Comparison of ENCODE assay signal across 27 mouse cellular contexts in genomic region chr3:10523359-10523758, GRCm38 (mm10).
"Had no signal": no experiment of that assay in that cellular context is flagged by ENCODE, and none has a peak within 500 bp of the region (broad histone marks: within the 10 kb centered on the region; RNA-seq: fewer than 3 reads in every experiment).

No protein-coding gene starts in this region.

- H3K27me3 ChIP-seq: heart, embryonic 13.5 days; heart, embryonic 15.5 days; hindbrain, embryonic 13.5 days; hindbrain, embryonic 15.5 days; kidney, embryonic 15.5 days; limb, embryonic 13.5 days; limb, embryonic 15.5 days; liver, embryonic 12.5 days had no signal

- H3K9ac ChIP-seq: heart, embryonic 13.5 days; heart, embryonic 15.5 days; hindbrain, embryonic 13.5 days; hindbrain, embryonic 15.5 days; kidney, embryonic 15.5 days; limb, embryonic 13.5 days; limb, embryonic 15.5 days; liver, embryonic 12.5 days; liver, embryonic 14.5 days had no signal

- H3K9me3 ChIP-seq: heart, embryonic 13.5 days; heart, embryonic 15.5 days; hindbrain, embryonic 13.5 days; hindbrain, embryonic 15.5 days; kidney, embryonic 15.5 days; limb, embryonic 13.5 days; limb, embryonic 15.5 days; liver, embryonic 12.5 days had no signal

- H3K27ac ChIP-seq: heart, adult 2 months; heart, embryonic 13.5 days; heart, embryonic 15.5 days; hindbrain, embryonic 13.5 days; hindbrain, embryonic 15.5 days; hindbrain, postnatal 0 days; kidney, embryonic 15.5 days; kidney, postnatal 0 days; limb, embryonic 13.5 days; limb, embryonic 15.5 days; liver, embryonic 12.5 days; liver, embryonic 14.5 days had no signal

- H3K4me2 ChIP-seq: heart, embryonic 11.5 days; heart, embryonic 13.5 days; heart, embryonic 15.5 days; hindbrain, embryonic 13.5 days; hindbrain, embryonic 15.5 days; kidney, embryonic 15.5 days; limb, embryonic 13.5 days; limb, embryonic 15.5 days; liver, embryonic 12.5 days had no signal

- DNase-seq: gastrocnemius, postnatal 14 days; gastrocnemius, postnatal 36 days; heart, adult 11 months; heart, adult 2 months; heart, postnatal 14 days; heart, postnatal 36 days; kidney, adult 11 months; kidney, adult 2 months; kidney, adult 9 months; kidney, postnatal 14 days; kidney, postnatal 36 days; layer of hippocampus, adult 9-11 months; layer of hippocampus, postnatal 36 days; left cerebral cortex, postnatal 4 days had no signal

- H3K36me3 ChIP-seq: heart, embryonic 13.5 days; heart, embryonic 15.5 days; hindbrain, embryonic 13.5 days; hindbrain, embryonic 15.5 days; kidney, embryonic 15.5 days; limb, embryonic 13.5 days; limb, embryonic 15.5 days; liver, embryonic 12.5 days had no signal

- ATAC-seq: hindbrain, postnatal 0 days; intestine, embryonic 16.5 days; liver, embryonic 12.5 days had no signal

- H3K4me3 ChIP-seq: heart, adult 2 months; heart, embryonic 13.5 days; heart, embryonic 15.5 days; hindbrain, embryonic 13.5 days; hindbrain, embryonic 15.5 days; kidney, embryonic 15.5 days; limb, embryonic 13.5 days; limb, embryonic 15.5 days; liver, embryonic 12.5 days had no signal

- H3K4me1 ChIP-seq: heart, embryonic 13.5 days; heart, embryonic 15.5 days; hindbrain, embryonic 13.5 days; hindbrain, embryonic 15.5 days; kidney, embryonic 15.5 days; limb, embryonic 13.5 days; limb, embryonic 15.5 days; liver, embryonic 12.5 days had no signal
